Mouse (Mus musculus): ENCODE measurements around the gene Layn. TPM values are rescaled to one million over a fixed set of nuclear protein-coding genes. Genes with fewer than 3 reads are reported as not detected.

Gene Layn
- total RNA-seq, 2 experiments from 2014 or later = 4.1 to 5.7 TPM

Small RNAs within 50 kb of the gene (microRNA-seq; reads per million reads assigned to microRNA genes)
- 5.1 reads per million, percentile 17 among the genes with 10 or more reads in this experiment for gene Mir34b
- gene Mir34c = 240 reads per million, percentile 64 among the genes with 10 or more reads in this experiment

Other genes with a start within 250 kb of the Layn start
- gene Ppp2r1b, start 231.8 kb downstream of the Layn start, total RNA-seq (2021) = 10 to 100 TPM; 13.6 to 15.4 TPM
- gene Sik2, start 68.0 kb downstream of the Layn start, total RNA-seq (2021) = 10 to 100 TPM; 45.9 to 57.5 TPM
- not detected for gene Btg4, start 16.2 kb downstream of the Layn start, total RNA-seq (2021)
- gene 4833427G06Rik, start 25.0 kb upstream of the Layn start, total RNA-seq (2021) = not detected
- under 1 TPM in 1 of 2 experiments, not detected in 1; 0.05 TPM for gene Gm32742, start 88.4 kb upstream of the Layn start, total RNA-seq (2021)
- gene Pou2af1, start 136.6 kb upstream of the Layn start, total RNA-seq (2021) = not detected
- gene Colca2, start 201.5 kb upstream of the Layn start, total RNA-seq (2021) = 1 to 10 TPM in 1 of 2 experiments, under 1 TPM in 1; 0.75 to 1.2 TPM